In genomic region chr1:180178340-180178739, GRCm38 (mm10) we compare ENCODE assay signal across 26 mouse cellular contexts. TPM values are rescaled to one million over a fixed set of nuclear protein-coding genes. Genes with fewer than 3 reads are reported as not detected.
DNase-seq lines count a peak whose midpoint lies in the region; ATAC-seq and TF ChIP-seq lines count a peak whose summit lies in the region.
"Had no signal": no experiment of that assay in that cellular context is flagged by ENCODE, and none has a peak within 500 bp of the region (broad histone marks: within the 10 kb centered on the region; RNA-seq: fewer than 3 reads in every experiment).

No protein-coding gene starts in this region.

- H3K27ac ChIP-seq in cerebellum, adult 2 months (ENCODE audit: insufficient read depth, low read length), result no peak overlapping the region
- no peak overlapping the region for H3K27ac ChIP-seq in heart, embryonic 10.5 days
- no peak overlapping the region for H3K27ac ChIP-seq in kidney, embryonic 14.5 days (ENCODE audit: low read depth, low read length)
- H3K27ac ChIP-seq in brown adipose tissue, adult 24 weeks (replicated peaks; ENCODE audit: low read depth, low read length), result peak overlapping the region; percentile 55
- H3K27ac ChIP-seq: embryonic facial prominence, embryonic 13.5 days; forebrain, embryonic 10.5 days; heart, embryonic 15.5 days; hindbrain, embryonic 12.5 days; hindbrain, postnatal 0 days; intestine, embryonic 15.5 days; limb, embryonic 13.5 days; liver, embryonic 14.5 days; lung, embryonic 15.5 days had no signal

- H3K9ac ChIP-seq in kidney, embryonic 14.5 days (ENCODE audit: low read depth, low read length), result no peak overlapping the region
- H3K9ac ChIP-seq: embryonic facial prominence, embryonic 13.5 days; heart, embryonic 15.5 days; hindbrain, embryonic 12.5 days; intestine, embryonic 15.5 days; limb, embryonic 13.5 days; liver, embryonic 14.5 days; lung, embryonic 15.5 days had no signal

- peak; percentile 57 to 59 for DNase-seq in cerebellum, postnatal 10 days
- no peak for DNase-seq in cerebellum, adult 2 months
- DNase-seq in heart, adult 11 months, result peak; percentile 89
- DNase-seq in heart, embryonic 10.5 days (ENCODE audit: low spot score), result no peak
- DNase-seq in kidney, postnatal 14 days, result peak; percentile 50
- no peak for DNase-seq in c-Kit-positive CD71-positive TER-119-positive erythroid progenitor cells, embryonic 14.5 days (ENCODE audit: low spot score)
- DNase-seq: cerebellum, adult 11-12 months; heart, postnatal 36 days; kidney, adult 9 months; kidney, postnatal 4 days; lung, postnatal 36 days; thymus, postnatal 4 days had no signal

- H3K4me2 ChIP-seq in kidney, embryonic 14.5 days (replicated peaks; ENCODE audit: low read depth, low read length), result no peak overlapping the region
- H3K4me2 ChIP-seq: embryonic facial prominence, embryonic 13.5 days; heart, embryonic 15.5 days; hindbrain, embryonic 12.5 days; intestine, embryonic 15.5 days; limb, embryonic 13.5 days; lung, embryonic 15.5 days; midbrain, embryonic 11.5 days had no signal

- WGBS in cerebellum, adult 2 months, result 72% methylated on average over 9 of the region's 9 CpGs
- WGBS in heart, embryonic 10.5 days, result 88% methylated on average over 9 of the region's 9 CpGs
- WGBS in kidney, embryonic 14.5 days, result 93% methylated on average over 9 of the region's 9 CpGs

- H3K4me3 ChIP-seq in cerebellum, adult 2 months (replicated peaks; ENCODE audit: insufficient read depth, low read depth, low read length), result no peak overlapping the region
- no peak overlapping the region for H3K4me3 ChIP-seq in heart, embryonic 10.5 days
- H3K4me3 ChIP-seq in kidney, embryonic 14.5 days (ENCODE audit: low read length), result no peak overlapping the region
- no peak overlapping the region for H3K4me3 ChIP-seq in brown adipose tissue, adult 24 weeks (ENCODE audit: insufficient read depth, low read depth, low read length)
- H3K4me3 ChIP-seq: embryonic facial prominence, embryonic 13.5 days; forebrain, embryonic 10.5 days; heart, embryonic 15.5 days; hindbrain, embryonic 12.5 days; intestine, embryonic 15.5 days; limb, embryonic 13.5 days; lung, embryonic 15.5 days had no signal

- ATAC-seq in kidney, embryonic 14.5 days (ENCODE audit: low FRiP score, low TSS enrichment), result no peak
- ATAC-seq: forebrain, embryonic 16.5 days; hindbrain, postnatal 0 days; intestine, embryonic 15.5 days; midbrain, embryonic 16.5 days had no signal

- TF ChIP-seq POLR2A in cerebellum, adult 2 months (IDR thresholded peaks at IDR 0.05; ENCODE audit: borderline replicate concordance, insufficient read depth, low read length), result no peak

- no peak for TF ChIP-seq CTCF in cerebellum, adult 2 months (IDR thresholded peaks at IDR 0.05; ENCODE audit: borderline replicate concordance, insufficient read depth, low read depth, low read length)

- H3K36me3 ChIP-seq in heart, embryonic 10.5 days, result no peaks in the 10 kb centered on the region
- no peaks in the 10 kb centered on the region for H3K36me3 ChIP-seq in kidney, embryonic 14.5 days (ENCODE audit: control insufficient read depth, insufficient read depth, low read length)
- H3K36me3 ChIP-seq: embryonic facial prominence, embryonic 13.5 days; forebrain, embryonic 10.5 days; heart, embryonic 15.5 days; hindbrain, embryonic 12.5 days; limb, embryonic 13.5 days; lung, embryonic 15.5 days had no signal

- peaks cover 30% of the 10 kb centered on the region for H3K4me1 ChIP-seq in cerebellum, adult 2 months (ENCODE audit: control insufficient read depth, insufficient read depth, low read length)
- H3K4me1 ChIP-seq in heart, embryonic 10.5 days, result peaks cover 10% of the 10 kb centered on the region; the same call in 1 of the 2 replicates
- no peaks in the 10 kb centered on the region for H3K4me1 ChIP-seq in kidney, embryonic 14.5 days (ENCODE audit: control insufficient read depth, insufficient read depth, low read length)
- peaks cover 19% of the 10 kb centered on the region for H3K4me1 ChIP-seq in brown adipose tissue, adult 24 weeks (ENCODE audit: control insufficient read depth, insufficient read depth, insufficient read length, low read length)
- H3K4me1 ChIP-seq: embryonic facial prominence, embryonic 13.5 days; hindbrain, embryonic 12.5 days; limb, embryonic 13.5 days; lung, embryonic 15.5 days had no signal

- H3K27me3 ChIP-seq in cerebellum, adult 2 months (ENCODE audit: control insufficient read depth, insufficient read depth, low read length), result no peaks in the 10 kb centered on the region
- peaks cover 6% of the 10 kb centered on the region; the same call in 1 of the 2 replicates for H3K27me3 ChIP-seq in heart, embryonic 10.5 days (ENCODE audit: insufficient read depth, poor library complexity, severe bottlenecking)
- H3K27me3 ChIP-seq in kidney, embryonic 14.5 days (ENCODE audit: control insufficient read depth, insufficient read depth, low read length), result no peaks in the 10 kb centered on the region
- H3K27me3 ChIP-seq: embryonic facial prominence, embryonic 13.5 days; heart, embryonic 15.5 days; hindbrain, embryonic 12.5 days; intestine, embryonic 15.5 days; limb, embryonic 13.5 days; lung, embryonic 15.5 days had no signal

- H3K9me3 ChIP-seq in heart, embryonic 10.5 days, result no peaks in the 10 kb centered on the region
- no peaks in the 10 kb centered on the region for H3K9me3 ChIP-seq in kidney, embryonic 14.5 days (ENCODE audit: control insufficient read depth, low read length)
- H3K9me3 ChIP-seq: embryonic facial prominence, embryonic 13.5 days; forebrain, embryonic 10.5 days; heart, embryonic 15.5 days; hindbrain, embryonic 12.5 days; intestine, embryonic 15.5 days; limb, embryonic 13.5 days; lung, embryonic 15.5 days had no signal

RNA-seq across cellular contexts. Expression of gene Coq8a, which starts 21.1 kb away (rescaled TPM):
- polyA plus RNA-seq in cerebellum, adult 2 months (2012; rRNA removed), result 51.2 and 56.0 TPM in 2 replicates
- 4.0 and 8.2 TPM in 2 replicates for polyA plus RNA-seq in heart, embryonic 10.5 days (2016; fragmentation: Nextera tagmentation; extraction: Ambion mirVana)
- polyA plus RNA-seq in kidney, embryonic 14.5 days (2014; fragmentation: Nextera tagmentation; extraction: Ambion mirVana), result 6.0 and 10.4 TPM in 2 replicates
- polyA plus RNA-seq in brown adipose tissue, adult 24 weeks (2012; ENCODE audit: insufficient read depth, insufficient read length, missing spikeins), result 1,169 and 1,640 TPM in 2 replicates

Comparison
In these comparisons a context has a peak if more than half of its experiments do, and no peak if none do; other contexts are left out.
1. DNase-seq: peak in cerebellum, postnatal 10 days (2 of 2), heart, adult 11 months (single experiment) and kidney, postnatal 14 days (single experiment); none in cerebellum, adult 2 months (0 of 2), heart, embryonic 10.5 days (single experiment) and c-Kit-positive CD71-positive TER-119-positive erythroid progenitor cells, embryonic 14.5 days (single experiment).
2. RNA of gene Coq8a, which starts 21.1 kb away (polyA plus RNA-seq): 1,169 to 1,640 TPM in brown adipose tissue, adult 24 weeks; 51.2 to 56.0 TPM in cerebellum, adult 2 months, 6.0 to 10.4 TPM in kidney, embryonic 14.5 days and 4.0 to 8.2 TPM in heart, embryonic 10.5 days; every median in the first group is over 10 times any median in the second.